Mouse (Mus musculus) neural tube, embryonic 10.5 days (tissue): ENCODE data around the gene Pik3c2a.

Experiments
- DNase-seq: peaks from one replicate; pipeline ENCODE4 v3.0.0-alpha.2; 2017; ENCODE audit warnings: low spot score; ENCODE audit errors: extremely low spot score

Pik3c2a gene

GRCm38 (mm10) chr7:116298851-116299250 lies 144.4 kb downstream of the Pik3c2a start:
- no peak for DNase-seq

GRCm38 (mm10) chr7:116298389-116298788 lies 144.9 kb downstream of the Pik3c2a start:
- no peak for DNase-seq

GRCm38 (mm10) chr7:116294961-116295360 lies 148.3 kb downstream of the Pik3c2a start:
- no peak for DNase-seq

- DNase-seq: no peak
Observed at GRCm38 (mm10) chr7:116292377-116292776, 150.9 kb downstream of the Pik3c2a start.

- no peak for DNase-seq
Observed at GRCm38 (mm10) chr7:116290559-116290958, 152.7 kb downstream of the Pik3c2a start.

- DNase-seq: no peak
Observed at GRCm38 (mm10) chr7:116288996-116289395, 154.3 kb downstream of the Pik3c2a start.

GRCm38 (mm10) chr7:116287959-116288358 lies 155.3 kb downstream of the Pik3c2a start:
- DNase-seq: no peak
